Mouse (Mus musculus) heart, embryonic 12.5 days (tissue): Measurements from ENCODE around the gene Zfp202. TPM values are rescaled to one million over a fixed set of nuclear protein-coding genes. Genes with fewer than 3 reads are reported as not detected.

Experiments used
- ATAC-seq: fragments of 200-750 bp; cut with Nextera tagmentation; 2 replicates; pipeline ENCODE4 v1.8.0; 2017; ENCODE audit warnings: moderate TSS enrichment, moderate library complexity; ENCODE audit not compliant: insufficient number of reproducible peaks, low FRiP score
- H3K27ac ChIP-seq: fragments of 300-500 bp; sonication (generic); 2 replicates; pipeline ENCODE4 v1.5.1; 2016; ENCODE audit warnings: mild to moderate bottlenecking, moderate library complexity; ENCODE audit not compliant: poor library complexity, severe bottlenecking
- H3K27me3 ChIP-seq: fragments of 300-500 bp; sonication (generic); replicated peaks from 2 replicates; pipeline ENCODE4 v1.6.1; 2016; ENCODE audit warnings: mild to moderate bottlenecking, moderate library complexity
- H3K36me3 ChIP-seq: fragments of 300-500 bp; sonication (generic); 2 replicates; pipeline ENCODE4 v1.6.1; 2016; ENCODE audit warnings: mild to moderate bottlenecking, moderate library complexity
- H3K4me1 ChIP-seq: fragments of 300-500 bp; sonication (generic); replicated peaks from 2 replicates; pipeline ENCODE4 v1.6.1; 2016; ENCODE audit warnings: mild to moderate bottlenecking
- H3K4me2 ChIP-seq: fragments of 300-500 bp; sonication (generic); 2 replicates; pipeline ENCODE4 v1.6.1; 2016; ENCODE audit warnings: mild to moderate bottlenecking, moderate library complexity
- H3K4me3 ChIP-seq: fragments of 300-500 bp; sonication (generic); 2 replicates; pipeline ENCODE4 v1.5.1; 2016; ENCODE audit warnings: mild to moderate bottlenecking
- H3K9ac ChIP-seq: fragments of 300-500 bp; sonication (generic); 2 replicates; pipeline ENCODE4 v1.6.1; 2016; ENCODE audit warnings: mild to moderate bottlenecking, moderate library complexity
- H3K9me3 ChIP-seq: fragments of 300-500 bp; sonication (generic); replicated peaks from 2 replicates; pipeline ENCODE4 v1.6.1; 2016; ENCODE audit warnings: mild to moderate bottlenecking, moderate library complexity
- WGBS: fragments of 180-500 bp; shearing (Covaris S2); methylation state at CpG from one replicate; pipeline ENCODE4 v1.1.7; 2016; 5-methylcytosine and 5-hydroxymethylcytosine counted together
- polyA plus RNA-seq: library from polyadenylated mRNA; unstranded; fragments of >200 nt; fragmentation: Nextera tagmentation; extraction: Ambion mirVana; gene quantifications from 2 replicates; pipeline ENCODE4 v1.2.1, GENCODE M21; 2016

Gene Zfp202
- polyA plus RNA-seq, 1 experiment from 2014 or later = 4.2 TPM

- ATAC-seq = no peak
- H3K4me1 ChIP-seq = no peaks in the 10 kb centered on the region
- no peak overlapping the region for H3K27ac ChIP-seq
- no peak overlapping the region for H3K4me3 ChIP-seq
- peaks cover 16% of the 10 kb centered on the region for H3K36me3 ChIP-seq
- H3K9ac ChIP-seq = no peak overlapping the region
- no peaks in the 10 kb centered on the region for H3K27me3 ChIP-seq
- no peaks in the 10 kb centered on the region for H3K9me3 ChIP-seq
- no peak overlapping the region for H3K4me2 ChIP-seq
- 66% methylated on average over 4 of the region's 4 CpGs for WGBS
These were observed 24.5 kb downstream of the Zfp202 start for GRCm38 (mm10) chr9:40216651-40217050.

- H3K9me3 ChIP-seq = no peaks in the 10 kb centered on the region
- H3K4me1 ChIP-seq = no peaks in the 10 kb centered on the region
- no peak for ATAC-seq
- no peaks in the 10 kb centered on the region for H3K36me3 ChIP-seq
- H3K4me2 ChIP-seq = no peak overlapping the region
- H3K4me3 ChIP-seq = no peak overlapping the region
- H3K9ac ChIP-seq = no peak overlapping the region
- peaks cover 3% of the 10 kb centered on the region; the same call in 1 of the 2 replicates for H3K27me3 ChIP-seq
- WGBS = 63% methylated on average over 4 of the region's 4 CpGs
- no peak overlapping the region for H3K27ac ChIP-seq
These were observed 32.2 kb downstream of the Zfp202 start for GRCm38 (mm10) chr9:40224289-40224688.

- Histone ChIP-seq H3K9me3 (peaks cover 7% of the 10 kb centered on the region; the same call in 1 of the 2 replicates), H3K4me3 (no peak overlapping the region), H3K36me3 (no peaks in the 10 kb centered on the region), H3K4me2 (no peak overlapping the region), H3K9ac (no peak overlapping the region), H3K4me1 (no peaks in the 10 kb centered on the region), H3K27me3 (peaks cover 3% of the 10 kb centered on the region; the same call in 1 of the 2 replicates), H3K27ac (no peak overlapping the region)
- 64% methylated on average over 10 of the region's 10 CpGs for WGBS
- ATAC-seq = no peak
These were observed 36.0 kb downstream of the Zfp202 start for GRCm38 (mm10) chr9:40227874-40228789.

DNA sequence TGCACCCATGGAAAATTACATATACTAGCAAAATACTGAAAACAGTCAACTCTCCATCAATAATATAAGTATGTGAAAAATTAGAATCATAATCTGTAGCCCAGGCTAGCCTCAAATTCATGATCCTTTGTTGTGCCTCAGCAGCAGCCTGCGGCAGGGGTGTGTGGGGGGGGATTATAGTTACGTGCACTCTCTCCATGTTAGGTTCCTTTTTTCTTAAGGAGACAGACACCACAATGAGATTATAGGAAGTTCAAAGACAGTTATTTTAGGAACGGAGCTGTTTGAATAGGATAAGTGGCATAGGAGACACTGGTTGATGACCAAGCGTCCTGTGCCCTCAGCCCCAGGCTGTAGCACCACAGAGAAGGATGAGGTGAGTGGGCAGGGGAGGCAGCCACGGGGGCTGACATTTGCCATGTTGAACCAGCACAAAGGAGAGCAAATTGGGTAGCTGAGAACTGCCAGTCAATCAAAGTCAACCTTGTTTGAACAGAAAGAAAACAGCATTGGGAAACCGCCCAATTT lies 36.8 kb downstream of the Zfp202 start:
- Histone ChIP-seq H3K27me3 (peaks cover 3% of the 10 kb centered on the region; the same call in 1 of the 2 replicates), H3K4me2 (no peak overlapping the region), H3K4me1 (no peaks in the 10 kb centered on the region), H3K4me3 (no peak overlapping the region), H3K9me3 (peaks cover 7% of the 10 kb centered on the region; the same call in 1 of the 2 replicates), H3K27ac (no peak overlapping the region), H3K9ac (no peak overlapping the region), H3K36me3 (no peaks in the 10 kb centered on the region)
- ATAC-seq = no peak
- 47% methylated on average over 6 of the region's 6 CpGs for WGBS

DNA sequence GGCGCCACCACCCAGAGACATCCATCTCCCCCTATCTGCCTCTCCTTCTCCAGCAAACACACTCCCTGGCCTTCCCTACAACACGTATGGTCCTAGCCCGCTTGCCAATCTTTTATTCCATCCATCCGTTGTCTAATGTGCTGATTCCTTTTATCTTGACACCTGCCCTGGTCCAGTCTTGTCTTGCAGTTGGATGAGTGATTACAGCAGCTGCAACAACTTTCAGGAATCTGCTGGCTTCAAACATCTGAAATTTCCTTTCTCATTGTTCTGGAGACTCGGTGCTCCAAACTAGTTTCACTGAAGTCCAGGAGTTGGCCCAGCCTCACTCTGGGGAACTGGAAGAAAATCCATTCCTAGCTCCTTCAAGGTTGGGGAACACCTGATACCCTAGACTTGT lies 37.4 kb downstream of the Zfp202 start:
- H3K36me3 ChIP-seq = no peaks in the 10 kb centered on the region
- H3K27ac ChIP-seq = no peak overlapping the region
- H3K4me3 ChIP-seq = no peak overlapping the region
- ATAC-seq = no peak
- H3K9ac ChIP-seq = no peak overlapping the region
- 60% methylated on average over 5 of the region's 5 CpGs for WGBS
- H3K27me3 ChIP-seq = 0 out of 2 replicates have a peak, but pooled peaks cover 3% of the 10 kb centered on the region
- no peaks in the 10 kb centered on the region for H3K4me1 ChIP-seq
- no peak overlapping the region for H3K4me2 ChIP-seq
- H3K9me3 ChIP-seq = peaks cover 7% of the 10 kb centered on the region; the same call in 1 of the 2 replicates

GRCm38 (mm10) chr9:40231019-40231418 lies 38.9 kb downstream of the Zfp202 start:
- Histone ChIP-seq H3K4me2 (no peak overlapping the region), H3K9me3 (peaks cover 7% of the 10 kb centered on the region; the same call in 1 of the 2 replicates), H3K36me3 (no peaks in the 10 kb centered on the region), H3K4me1 (no peaks in the 10 kb centered on the region), H3K27me3 (no peaks in the 10 kb centered on the region), H3K4me3 (no peak overlapping the region), H3K9ac (no peak overlapping the region), H3K27ac (no peak overlapping the region)
- 74% methylated on average over 3 of the region's 3 CpGs for WGBS
- ATAC-seq = no peak

DNA sequence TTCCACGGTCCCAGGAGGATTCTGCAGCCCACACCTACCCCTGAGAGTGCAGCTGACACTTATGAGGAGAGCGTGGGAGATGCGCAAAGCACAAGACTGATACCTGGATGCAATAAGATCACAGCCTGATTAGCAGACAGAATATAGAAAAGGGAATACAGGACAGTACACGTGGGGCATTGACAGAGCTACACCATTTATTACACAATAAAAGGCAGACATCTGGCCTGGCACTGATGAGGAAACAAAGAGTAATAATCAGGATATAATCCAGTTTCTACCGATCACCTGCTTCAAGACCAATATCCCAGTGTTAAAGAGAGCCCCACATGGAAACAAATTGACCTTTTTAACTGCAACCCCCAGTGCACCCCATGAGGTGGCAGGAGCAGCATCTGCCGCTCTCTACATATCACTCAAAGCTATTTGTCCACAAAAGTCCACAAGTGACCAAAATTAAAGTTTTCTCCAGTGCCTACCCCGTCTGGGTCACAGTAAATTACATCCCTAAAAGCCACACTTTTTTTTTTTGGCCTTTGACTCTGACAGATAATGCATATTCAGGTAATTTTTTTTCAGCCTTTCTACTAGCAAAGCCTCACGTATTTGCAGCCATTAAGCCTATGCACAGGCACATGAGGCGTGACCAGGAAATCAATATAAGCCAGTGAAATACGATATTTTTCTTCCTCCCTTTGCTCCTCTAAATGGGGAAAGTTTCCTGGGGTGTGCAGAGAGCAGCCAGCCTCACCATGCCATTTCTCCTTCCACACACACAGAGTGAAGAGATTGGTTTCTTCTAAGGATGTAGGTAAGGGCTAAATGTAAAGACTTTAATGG lies 42.3 kb downstream of the Zfp202 start:
- no peak for ATAC-seq
- peaks cover 3% of the 10 kb centered on the region; the same call in 1 of the 2 replicates for H3K27me3 ChIP-seq
- no peak overlapping the region for H3K4me2 ChIP-seq
- no peak overlapping the region for H3K9ac ChIP-seq
- 74% methylated on average over 10 of the region's 10 CpGs for WGBS
- no peak overlapping the region for H3K27ac ChIP-seq
- peaks cover 7% of the 10 kb centered on the region; the same call in 1 of the 2 replicates for H3K9me3 ChIP-seq
- no peaks in the 10 kb centered on the region for H3K4me1 ChIP-seq
- H3K36me3 ChIP-seq = no peaks in the 10 kb centered on the region
- H3K4me3 ChIP-seq = no peak overlapping the region

DNA sequence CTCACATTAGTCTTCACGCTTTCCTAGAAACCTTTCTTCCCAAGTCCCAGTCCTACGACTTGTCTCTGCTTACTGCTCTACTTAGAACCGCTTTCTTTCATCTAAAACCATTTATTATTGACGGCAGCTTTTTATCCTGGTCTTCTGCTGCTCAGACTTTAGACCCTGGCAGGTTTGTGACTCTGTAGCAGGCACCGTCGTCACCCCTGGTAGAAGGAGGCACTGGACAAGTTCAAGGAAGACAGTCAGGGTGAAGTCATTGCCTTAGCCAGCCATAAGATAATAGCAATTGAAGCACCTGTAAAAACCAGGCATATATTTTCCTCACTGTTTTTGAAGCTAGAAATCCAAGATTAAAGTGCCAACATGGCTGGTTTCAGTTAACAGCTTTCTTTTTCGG lies 43.1 kb downstream of the Zfp202 start:
- Histone ChIP-seq H3K4me2 (no peak overlapping the region), H3K27me3 (peaks cover 10% of the 10 kb centered on the region), H3K36me3 (no peaks in the 10 kb centered on the region), H3K9ac (no peak overlapping the region), H3K4me1 (no peaks in the 10 kb centered on the region), H3K4me3 (no peak overlapping the region), H3K9me3 (peaks cover 7% of the 10 kb centered on the region; the same call in 1 of the 2 replicates), H3K27ac (no peak overlapping the region)
- no peak for ATAC-seq
- WGBS = 76% methylated on average over 7 of the region's 7 CpGs

DNA sequence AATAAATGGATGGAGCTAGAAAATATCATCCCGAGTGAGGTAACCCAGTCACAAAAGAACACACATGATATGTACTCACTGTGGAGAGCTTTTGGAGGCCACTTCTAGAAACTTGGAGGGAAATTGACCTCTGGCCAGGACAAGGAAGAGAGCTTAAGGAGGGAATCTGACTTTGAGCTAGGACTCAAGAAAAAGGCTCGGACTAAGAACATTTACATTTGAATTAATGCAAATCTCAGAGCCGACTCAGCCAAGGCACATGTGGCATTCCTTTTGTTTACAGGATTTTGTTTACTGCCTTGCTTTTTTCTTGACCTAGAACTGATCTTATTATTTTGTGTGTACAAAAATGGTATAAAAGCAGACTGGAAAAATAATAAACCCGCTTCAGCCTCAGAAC lies 47.6 kb downstream of the Zfp202 start:
- Histone ChIP-seq H3K36me3 (no peaks in the 10 kb centered on the region), H3K4me3 (no peak overlapping the region), H3K4me2 (no peak overlapping the region), H3K9me3 (no peaks in the 10 kb centered on the region), H3K9ac (no peak overlapping the region), H3K4me1 (peaks cover 15% of the 10 kb centered on the region), H3K27ac (no peak overlapping the region), H3K27me3 (peaks cover 18% of the 10 kb centered on the region)
- 35% methylated on average over 4 of the region's 4 CpGs for WGBS
- no peak for ATAC-seq

- Histone ChIP-seq H3K36me3 (no peaks in the 10 kb centered on the region), H3K9me3 (no peaks in the 10 kb centered on the region), H3K27me3 (peaks cover 18% of the 10 kb centered on the region), H3K9ac (no peak overlapping the region), H3K27ac (no peak overlapping the region), H3K4me2 (no peak overlapping the region), H3K4me3 (no peak overlapping the region), H3K4me1 (peaks cover 20% of the 10 kb centered on the region)
- WGBS = 18% methylated on average over 5 of the region's 5 CpGs
- ATAC-seq = no peak
These were observed 48.2 kb downstream of the Zfp202 start for GRCm38 (mm10) chr9:40240311-40240710.
